Mouse (Mus musculus) cerebellum, adult 2 months (tissue): ENCODE results near the gene Ube2d1.

Source experiments
- CTCF ChIP-seq: fragments of 200-500 bp; IDR thresholded peaks from 2 replicates; pipeline ENCODE4 v1.5.1; 2011; ENCODE audit warnings: low read depth, mild to moderate bottlenecking, control low read depth, low read length, moderate library complexity, borderline replicate concordance; ENCODE audit not compliant: insufficient read depth
- POLR2A ChIP-seq: fragments of 200-500 bp; IDR thresholded peaks from 2 replicates; pipeline ENCODE4 v1.6.1; 2011; ENCODE audit warnings: low read length, control low read depth, borderline replicate concordance; ENCODE audit not compliant: insufficient read depth

DNA sequence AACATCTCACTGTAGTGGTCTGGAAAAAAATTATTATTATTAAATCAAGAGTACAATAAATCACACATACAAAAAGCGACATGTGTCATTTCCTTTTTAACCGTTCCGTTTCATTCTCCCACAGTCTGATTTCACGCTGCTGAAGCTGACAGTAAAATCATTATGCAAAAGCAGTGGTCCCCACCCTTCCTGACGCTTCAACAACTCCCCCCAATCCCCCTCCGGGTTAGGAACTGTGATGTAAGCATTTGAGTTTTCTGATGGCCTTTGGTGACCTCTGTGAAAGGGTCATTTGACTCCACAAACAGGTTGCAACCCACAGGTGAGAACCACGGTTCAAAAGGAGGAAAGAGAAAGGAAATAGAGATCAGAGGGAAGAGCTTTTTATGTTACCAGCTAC lies 38.1 kb downstream of the Ube2d1 start:
- TF ChIP-seq POLR2A: no peak
- TF ChIP-seq CTCF: no peak
